15 mouse cellular contexts compared by ENCODE assay signal in genomic region chr11:115150741-115151254, GRCm38 (mm10).
"Had no signal": no experiment of that assay in that cellular context is flagged by ENCODE, and none has a peak within 500 bp of the region (broad histone marks: within the 10 kb centered on the region; RNA-seq: fewer than 3 reads in every experiment).

No protein-coding gene starts in this region.

- DNase-seq: kidney, adult 2 months; kidney, postnatal 14 days; lung, adult 2 months; right cerebral cortex, adult 18-20 months; right cerebral cortex, postnatal 25 days; thymus, adult 18-20 months; thymus, postnatal 36 days had no signal

- H3K27ac ChIP-seq: kidney, embryonic 15.5 days; left cerebral cortex, adult 2 months; liver, embryonic 15.5 days; macrophage; midbrain, embryonic 12.5 days; neural tube, embryonic 13.5 days had no signal

- H3K9me3 ChIP-seq: kidney, embryonic 15.5 days; liver, embryonic 15.5 days; midbrain, embryonic 12.5 days had no signal

- H3K4me3 ChIP-seq: left cerebral cortex, adult 2 months; liver, embryonic 15.5 days had no signal

- H3K9ac ChIP-seq: liver, embryonic 15.5 days had no signal

- ATAC-seq: intestine, embryonic 16.5 days; lung, postnatal 0 days had no signal

- H3K36me3 ChIP-seq: kidney, embryonic 15.5 days; liver, embryonic 15.5 days; midbrain, embryonic 12.5 days; neural tube, embryonic 13.5 days had no signal
